Mouse (Mus musculus) activated CD4-positive, CD25-positive, alpha-beta regulatory T cell, adult 4 months (primary cell): Measurements from ENCODE around the gene Vmn1r116. TPM values are rescaled to one million over a fixed set of nuclear protein-coding genes. Genes with fewer than 3 reads are reported as not detected.
"Not testable (repeated sequence)": the region's sequence is repeated elsewhere in the genome, so short reads cannot be mapped to it uniquely, and the experiment has no call there.

Experiments used
- ATAC-seq: one replicate; pipeline ENCODE4 v1.8.0; 2017
- polyA plus RNA-seq, 2 experiments: library from polyadenylated mRNA; unstranded; fragments of 100-300 nt; shearing (Covaris generic); gene quantifications; one replicate each; pipeline ENCODE4 v1.2.1; 2017

The Vmn1r116 gene
- polyA plus RNA-seq: not detected

GRCm38 (mm10) chr7:20871956-20872355, at the start of gene Vmn1r116:
Gene Vmn1r116 (plus strand): TSS chr7:20872256.
- ATAC-seq: not testable (repeated sequence)

- ATAC-seq: not testable (repeated sequence)
Measured at GRCm38 (mm10) chr7:20844885-20845284, 27.2 kb upstream of the Vmn1r116 start, which contains the start of gene Vmn1r115. Gene Vmn1r115 (minus strand): TSS chr7:20844985.

GRCm38 (mm10) chr7:20884021-20884420, 12.0 kb downstream of the Vmn1r116 start, which contains the start of gene Vmn1r117:
Gene Vmn1r117 (minus strand): TSS chr7:20884121.
- ATAC-seq: not testable (repeated sequence)

- not testable (repeated sequence) for ATAC-seq
Measured at GRCm38 (mm10) chr7:20912247-20912646, 40.2 kb downstream of the Vmn1r116 start, which contains the start of gene Vmn1r118. Gene Vmn1r118 (minus strand): TSS chr7:20912347.

Other genes starting within 250 kb of the Vmn1r116 start
- not detected for gene Vmn1r107, start 203.3 kb upstream of the Vmn1r116 start, polyA plus RNA-seq
- not detected for gene Vmn1r111, start 169.0 kb upstream of the Vmn1r116 start, polyA plus RNA-seq
- not detected for gene Gm10668, start 141.6 kb upstream of the Vmn1r116 start, polyA plus RNA-seq
- not detected for gene Vmn1r112, start 101.1 kb upstream of the Vmn1r116 start, polyA plus RNA-seq
- not detected for gene Vmn1r113, start 85.0 kb upstream of the Vmn1r116 start, polyA plus RNA-seq
- not detected for gene Vmn1r114, start 60.1 kb upstream of the Vmn1r116 start, polyA plus RNA-seq
- gene Vmn1r115, start 27.3 kb upstream of the Vmn1r116 start, polyA plus RNA-seq: not detected
- gene Vmn1r117, start 11.9 kb downstream of the Vmn1r116 start, polyA plus RNA-seq: not detected
- gene Vmn1r118, start 40.1 kb downstream of the Vmn1r116 start, polyA plus RNA-seq: not detected
- not detected for gene Vmn1r119, start 140.2 kb downstream of the Vmn1r116 start, polyA plus RNA-seq
- gene Vmn1r120, start 181.5 kb downstream of the Vmn1r116 start, polyA plus RNA-seq: not detected
- gene Vmn1r121, start 226.3 kb downstream of the Vmn1r116 start, polyA plus RNA-seq: not detected